Mouse (Mus musculus) neural tube, embryonic 11.5 days (tissue): ENCODE measurements at regions not wholly inside any gene's neighbourhood (a gene's known extent, or its start where the extent isn't known, plus 50 kb on each side); places are given as distances from the start of the nearest gene placed in this dataset.

Source experiments
- ATAC-seq: fragments of 200-750 bp; cut with Nextera tagmentation; 2 replicates; pipeline ENCODE4 v1.8.0; 2017; ENCODE audit warnings: moderate number of reproducible peaks, mild to moderate bottlenecking, moderate TSS enrichment, moderate library complexity; ENCODE audit not compliant: insufficient read depth, low FRiP score, low TSS enrichment
- DNase-seq: peaks from one replicate; pipeline ENCODE4 v3.0.0-alpha.2; 2015; ENCODE audit warnings: low spot score
- H3K27ac ChIP-seq: fragments of 300-500 bp; sonication (generic); 2 replicates; pipeline ENCODE4 v1.5.1; 2014; ENCODE audit warnings: low read depth, mild to moderate bottlenecking, low read length
- H3K27me3 ChIP-seq: fragments of 300-500 bp; sonication (generic); 2 replicates; pipeline ENCODE4 v1.6.1; 2014; ENCODE audit warnings: mild to moderate bottlenecking, low read length, mixed read lengths; ENCODE audit not compliant: control insufficient read depth, insufficient read depth
- H3K36me3 ChIP-seq: fragments of 300-500 bp; sonication (generic); 2 replicates; pipeline ENCODE4 v1.6.1; 2014; ENCODE audit warnings: mild to moderate bottlenecking, low read length, moderate library complexity, mixed read lengths; ENCODE audit not compliant: control insufficient read depth, insufficient read depth
- H3K4me1 ChIP-seq: fragments of 300-500 bp; sonication (generic); 2 replicates; pipeline ENCODE4 v1.6.1; 2014; ENCODE audit warnings: low read length, mixed read lengths; ENCODE audit not compliant: control insufficient read depth, insufficient read depth
- H3K4me2 ChIP-seq: fragments of 300-500 bp; sonication (generic); 2 replicates; pipeline ENCODE4 v1.6.1; 2014; ENCODE audit warnings: low read depth, mild to moderate bottlenecking, moderate library complexity
- H3K4me3 ChIP-seq: fragments of 300-500 bp; sonication (generic); 2 replicates; pipeline ENCODE4 v1.5.1; 2014; ENCODE audit warnings: low read depth, low read length
- H3K9ac ChIP-seq: fragments of 300-500 bp; sonication (generic); 2 replicates; pipeline ENCODE4 v1.6.1; 2014; ENCODE audit warnings: mild to moderate bottlenecking, low read length
- H3K9me3 ChIP-seq: fragments of 300-500 bp; sonication (generic); 2 replicates; pipeline ENCODE4 v1.6.1; 2016; ENCODE audit warnings: low read length; ENCODE audit not compliant: control insufficient read depth
- WGBS: fragments of 180-500 bp; shearing (Covaris S2); extraction: QIAGEN DNeasy Blood & Tissue Kit; methylation state at CpG from one replicate; pipeline ENCODE4 v1.1.7; 2014; 5-methylcytosine and 5-hydroxymethylcytosine counted together

DNA sequence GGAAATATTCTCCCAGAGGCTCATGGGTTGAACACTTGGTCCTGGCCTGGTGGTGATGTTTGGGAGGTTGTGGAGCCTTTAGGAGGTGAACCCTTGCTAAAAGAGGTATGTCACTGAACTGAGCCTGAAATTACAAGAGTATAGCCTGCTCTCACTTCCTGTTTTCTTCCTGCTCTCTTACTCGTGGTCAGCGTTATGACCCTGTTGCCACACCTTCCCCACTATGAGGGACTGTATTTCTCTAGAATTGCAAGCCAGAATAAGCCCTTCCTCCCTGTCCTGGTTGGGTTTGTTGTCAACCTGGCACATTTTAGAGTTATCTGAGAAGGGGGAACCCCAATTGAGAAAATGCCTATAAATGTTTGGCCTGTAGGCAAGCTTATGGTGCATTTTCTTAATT is 674.1 kb downstream of the Epm2a start:
- Histone ChIP-seq H3K27ac (no peak overlapping the region), H3K36me3 (no peaks in the 10 kb centered on the region), H3K4me1 (no peaks in the 10 kb centered on the region), H3K9ac (no peak overlapping the region), H3K27me3 (no peaks in the 10 kb centered on the region), H3K4me3 (no peak overlapping the region), H3K9me3 (no peaks in the 10 kb centered on the region), H3K4me2 (no peak overlapping the region)
- WGBS = 65% methylated on average over 2 of the region's 2 CpGs
- DNase-seq (no peak), ATAC-seq (no peak)

DNA sequence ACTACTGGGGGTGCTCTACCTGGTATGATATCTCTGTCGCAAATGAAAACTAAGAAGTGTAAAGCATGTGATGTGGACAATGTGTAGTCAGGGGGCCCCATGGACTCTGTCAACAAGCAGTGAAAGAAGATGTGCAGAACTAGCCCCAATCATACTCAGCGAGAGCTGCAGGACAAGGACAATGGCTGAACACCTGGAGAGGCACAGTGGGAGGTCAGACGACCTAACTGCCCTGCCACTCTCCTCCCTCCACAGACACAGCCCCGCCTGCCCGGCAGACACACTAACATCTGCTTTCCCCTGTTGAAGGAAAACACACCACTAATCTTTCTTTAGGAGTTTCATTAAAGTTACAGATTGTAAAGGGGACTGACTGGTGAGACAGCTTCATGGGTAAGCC is 675.1 kb downstream of the Epm2a start:
- Histone ChIP-seq H3K27ac (no peak overlapping the region), H3K27me3 (no peaks in the 10 kb centered on the region), H3K9ac (no peak overlapping the region), H3K9me3 (no peaks in the 10 kb centered on the region), H3K4me2 (no peak overlapping the region), H3K4me3 (no peak overlapping the region), H3K36me3 (no peaks in the 10 kb centered on the region), H3K4me1 (no peaks in the 10 kb centered on the region)
- DNase-seq (no peak), ATAC-seq (no peak)
- 20% methylated on average over 5 of the region's 5 CpGs for WGBS

DNA sequence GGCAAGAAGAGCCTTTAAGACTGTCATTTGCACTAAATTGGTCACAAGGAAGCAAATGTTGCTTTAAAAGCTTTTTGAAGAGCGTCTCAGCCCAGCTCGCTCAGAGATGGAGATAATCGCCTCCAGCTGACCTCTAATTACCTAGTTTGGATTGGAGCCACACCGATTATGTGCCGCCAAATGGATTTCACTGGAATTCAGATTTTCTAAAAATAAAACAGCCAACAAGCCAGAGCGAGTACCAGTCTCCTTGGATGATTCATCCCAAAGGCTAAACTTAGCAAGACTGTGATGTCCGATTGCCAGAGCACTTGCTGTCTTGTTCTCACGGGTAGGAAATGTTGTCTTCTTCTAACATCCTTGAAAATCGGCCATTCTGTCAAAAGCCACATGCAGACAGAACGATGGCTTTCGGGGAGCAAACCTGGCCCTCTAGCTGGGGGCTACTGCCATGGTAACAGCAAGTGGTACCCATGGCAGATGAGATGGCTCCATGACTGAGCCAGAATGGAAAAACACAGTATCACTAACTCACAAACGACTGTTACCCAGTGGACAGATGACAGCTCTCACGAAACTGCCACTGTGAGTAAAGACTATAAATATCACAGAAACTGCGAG is 676.1 kb downstream of the Epm2a start:
- Histone ChIP-seq H3K27me3 (no peaks in the 10 kb centered on the region), H3K36me3 (no peaks in the 10 kb centered on the region), H3K4me2 (no peak overlapping the region), H3K27ac (no peak overlapping the region), H3K4me3 (no peak overlapping the region), H3K9ac (no peak overlapping the region), H3K4me1 (no peaks in the 10 kb centered on the region), H3K9me3 (no peaks in the 10 kb centered on the region)
- DNase-seq = no peak
- ATAC-seq = no peak
- 67% methylated on average over 14 of the region's 14 CpGs for WGBS

- no peak overlapping the region for H3K9ac ChIP-seq
- DNase-seq = no peak
- no peak overlapping the region for H3K4me3 ChIP-seq
- ATAC-seq = no peak
- 91% methylated on average over 4 of the region's 4 CpGs for whole genome bisulfite sequencing
- H3K9me3 ChIP-seq = no peaks in the 10 kb centered on the region
- no peaks in the 10 kb centered on the region for H3K36me3 ChIP-seq
- no peak overlapping the region for H3K27ac ChIP-seq
- H3K4me2 ChIP-seq = no peak overlapping the region
- H3K27me3 ChIP-seq = no peaks in the 10 kb centered on the region
- H3K4me1 ChIP-seq = no peaks in the 10 kb centered on the region
These were observed 677.4 kb downstream of the Epm2a start for GRCm38 (mm10) chr10:12020576-12020975.

DNA sequence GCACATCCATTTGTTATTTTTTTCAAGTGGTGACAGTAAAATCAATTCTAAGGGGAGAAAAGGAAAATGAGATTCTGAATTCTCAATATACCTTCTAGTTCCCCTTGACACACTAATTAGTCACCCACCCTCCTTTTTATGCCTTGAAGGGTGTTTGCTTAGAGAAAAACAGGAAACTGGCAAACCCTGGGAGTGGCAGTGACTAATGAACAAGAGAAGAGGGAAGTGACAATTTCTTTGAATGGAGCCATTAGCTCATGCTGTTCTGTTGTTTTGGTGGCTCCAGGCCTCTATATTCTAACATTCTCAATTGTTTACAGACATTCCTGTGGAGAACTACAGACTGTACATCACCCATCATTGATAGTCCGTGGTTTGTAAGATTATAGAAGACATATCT is 692.0 kb downstream of the Epm2a start:
- no peak overlapping the region for H3K9ac ChIP-seq
- H3K9me3 ChIP-seq = no peaks in the 10 kb centered on the region
- 35% methylated on average over 1 of the region's 1 CpGs for WGBS
- H3K4me2 ChIP-seq = no peak overlapping the region
- H3K27ac ChIP-seq = no peak overlapping the region
- ATAC-seq (no peak), DNase-seq (no peak)
- H3K27me3 ChIP-seq = no peaks in the 10 kb centered on the region
- no peaks in the 10 kb centered on the region for H3K4me1 ChIP-seq
- no peaks in the 10 kb centered on the region for H3K36me3 ChIP-seq
- no peak overlapping the region for H3K4me3 ChIP-seq

DNA sequence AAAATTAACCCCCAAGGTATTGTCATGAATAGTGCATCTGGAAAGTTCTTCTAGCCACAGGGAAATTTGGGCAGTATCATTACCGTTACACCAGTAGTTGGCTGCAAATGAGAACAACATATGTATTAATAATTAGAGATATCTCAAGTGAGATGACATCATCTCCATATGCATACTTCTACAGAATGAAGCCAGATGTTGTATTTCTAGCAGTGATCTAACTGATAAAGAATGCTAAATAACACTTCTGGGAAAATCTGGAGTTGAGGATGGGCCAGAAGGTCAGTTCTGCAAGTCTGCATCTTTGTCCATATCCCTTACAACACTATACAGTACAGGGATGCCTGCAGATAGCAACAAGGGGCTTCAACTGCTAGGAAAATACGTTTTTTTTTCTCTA is 702.7 kb downstream of the Epm2a start:
- Histone ChIP-seq H3K27me3 (no peaks in the 10 kb centered on the region), H3K36me3 (no peaks in the 10 kb centered on the region), H3K4me2 (no peak overlapping the region), H3K9me3 (no peaks in the 10 kb centered on the region), H3K27ac (no peak overlapping the region), H3K4me1 (no peaks in the 10 kb centered on the region), H3K9ac (no peak overlapping the region), H3K4me3 (no peak overlapping the region)
- no peak for DNase-seq
- no peak for ATAC-seq
- 64% methylated on average over 2 of the region's 2 CpGs for WGBS

- Histone ChIP-seq H3K9ac (no peak overlapping the region), H3K4me3 (no peak overlapping the region), H3K4me1 (no peaks in the 10 kb centered on the region), H3K4me2 (no peak overlapping the region), H3K27ac (no peak overlapping the region), H3K9me3 (no peaks in the 10 kb centered on the region), H3K27me3 (no peaks in the 10 kb centered on the region), H3K36me3 (no peaks in the 10 kb centered on the region)
- 91% methylated on average over 1 of the region's 1 CpGs for WGBS
- DNase-seq = no peak
- ATAC-seq = no peak
These were observed 716.5 kb downstream of the Epm2a start for GRCm38 (mm10) chr10:12059728-12060127.

- H3K27me3 ChIP-seq = no peaks in the 10 kb centered on the region
- no peak overlapping the region for H3K4me2 ChIP-seq
- H3K27ac ChIP-seq = no peak overlapping the region
- no peak for ATAC-seq
- no peak for DNase-seq
- no peak overlapping the region for H3K9ac ChIP-seq
- H3K9me3 ChIP-seq = no peaks in the 10 kb centered on the region
- 81% methylated on average over 5 of the region's 5 CpGs for WGBS
- H3K36me3 ChIP-seq = no peaks in the 10 kb centered on the region
- no peaks in the 10 kb centered on the region for H3K4me1 ChIP-seq
- H3K4me3 ChIP-seq = no peak overlapping the region
These were observed 718.1 kb downstream of the Epm2a start for GRCm38 (mm10) chr10:12061069-12061861.

GRCm38 (mm10) chr10:12062302-12062701 is 719.1 kb downstream of the Epm2a start:
- WGBS = 88% methylated on average over 1 of the region's 1 CpGs
- H3K4me2 ChIP-seq = no peak overlapping the region
- no peaks in the 10 kb centered on the region for H3K4me1 ChIP-seq
- no peaks in the 10 kb centered on the region for H3K36me3 ChIP-seq
- H3K9ac ChIP-seq = no peak overlapping the region
- H3K4me3 ChIP-seq = no peak overlapping the region
- no peak overlapping the region for H3K27ac ChIP-seq
- DNase-seq = no peak
- no peaks in the 10 kb centered on the region for H3K27me3 ChIP-seq
- no peak for ATAC-seq
- no peaks in the 10 kb centered on the region for H3K9me3 ChIP-seq
